Mouse (Mus musculus) thymus, adult 2 months (tissue): Measurements from ENCODE around the gene Dao.

ENCODE experiments used
- CTCF ChIP-seq: fragments of 200-500 bp; IDR thresholded peaks from 2 replicates; pipeline ENCODE4 v1.5.1; 2012; ENCODE audit warnings: mild to moderate bottlenecking, control low read depth, low read length, moderate library complexity, borderline replicate concordance; ENCODE audit not compliant: control insufficient read depth, poor library complexity, insufficient read depth; ENCODE audit errors: extremely low read depth
- POLR2A ChIP-seq: fragments of 200-500 bp; IDR thresholded peaks from 2 replicates; pipeline ENCODE4 v1.6.1; 2012; ENCODE audit warnings: mild to moderate bottlenecking, low read length, control low read depth, moderate library complexity; ENCODE audit not compliant: control insufficient read depth, poor library complexity, insufficient read depth; ENCODE audit errors: extremely low read depth

GRCm38 (mm10) chr5:114048731-114049308 is 45.3 kb downstream of the Dao start:
- no peak for TF ChIP-seq CTCF
- no peak for TF ChIP-seq POLR2A
